Mouse (Mus musculus) olfactory bulb, adult 2 months (tissue): Measurements from ENCODE around the gene Kif5a.

Experiments
- CTCF ChIP-seq: fragments of 200-500 bp; IDR thresholded peaks from 2 replicates; pipeline ENCODE4 v1.5.1; 2012; ENCODE audit warnings: low read depth, mild to moderate bottlenecking, low read length, moderate library complexity; ENCODE audit not compliant: insufficient read depth
- POLR2A ChIP-seq: fragments of 200-500 bp; IDR thresholded peaks from 2 replicates; pipeline ENCODE4 v1.6.1; 2012; ENCODE audit warnings: mild to moderate bottlenecking, low read depth, low read length, moderate library complexity; ENCODE audit not compliant: insufficient read depth

GRCm38 (mm10) chr10:127297015-127297871, 34.1 kb upstream of the Kif5a start:
- no peak for TF ChIP-seq CTCF
- TF ChIP-seq POLR2A: no peak
